Mouse (Mus musculus) cerebellum, postnatal 25 days (tissue): ENCODE measurements around the gene Zfp148.
"Not testable (repeated sequence)": the region's sequence is repeated elsewhere in the genome, so short reads cannot be mapped to it uniquely, and the experiment has no call there.

ENCODE experiments used
- DNase-seq, 2 experiments: peaks; one replicate each; pipeline ENCODE4 v3.0.0; 2021; ENCODE audit warnings: mixed read lengths in 2 of 2

The Zfp148 gene

DNA sequence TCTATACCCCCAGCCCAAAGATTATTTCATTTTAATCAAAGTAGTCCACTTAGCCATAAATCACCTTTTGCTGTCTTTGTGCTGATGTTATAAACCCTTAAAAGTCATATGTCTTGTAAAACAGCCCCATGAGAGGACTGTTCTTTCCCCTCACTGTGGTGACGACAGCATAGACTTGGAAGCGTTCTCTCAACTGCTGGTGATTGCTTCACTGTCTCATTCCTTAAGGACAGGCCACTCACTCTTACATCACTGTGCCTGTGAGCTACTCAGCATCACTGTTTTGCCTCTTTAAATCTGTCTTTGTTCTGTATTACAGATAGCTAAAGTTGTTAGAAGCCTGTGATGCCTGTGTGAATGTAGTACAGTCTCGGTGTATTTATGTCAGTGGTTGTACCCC is 80.8 kb downstream of the Zfp148 start:
- DNase-seq, result no peak

DNA sequence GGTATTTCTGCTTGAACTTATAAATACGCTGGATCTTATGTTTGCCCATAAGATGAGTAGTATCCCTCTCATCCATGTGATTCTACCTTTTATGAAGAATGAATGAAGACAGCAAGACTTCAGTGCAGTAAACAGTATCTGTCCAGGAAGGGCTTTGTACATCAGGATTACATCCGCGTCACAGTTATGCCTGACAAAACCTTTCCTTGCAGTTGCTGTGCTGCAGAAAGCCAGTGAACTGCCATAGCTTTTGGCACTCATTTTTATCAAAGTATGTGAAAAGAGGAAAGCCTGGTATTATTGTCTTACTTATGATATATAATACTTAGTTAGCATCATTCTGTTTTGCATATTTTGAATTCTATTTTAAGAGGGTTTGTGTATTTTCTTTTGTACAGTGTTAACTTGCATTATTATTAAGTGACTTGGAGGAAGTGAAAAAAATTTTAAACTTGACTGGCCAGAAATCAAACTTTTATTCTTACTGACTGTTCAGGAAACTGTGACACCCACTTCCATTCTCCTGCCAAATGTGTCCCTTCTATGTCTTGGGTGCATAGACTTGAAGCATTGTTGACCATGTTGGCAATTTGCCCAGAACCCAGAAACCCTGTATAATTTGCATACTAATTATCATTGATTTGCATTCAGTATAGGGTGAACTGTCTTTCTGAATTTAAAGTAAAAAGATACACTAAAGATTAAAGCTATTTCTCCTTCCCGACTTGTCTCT is 84.0 kb downstream of the Zfp148 start:
- no peak for DNase-seq

DNA sequence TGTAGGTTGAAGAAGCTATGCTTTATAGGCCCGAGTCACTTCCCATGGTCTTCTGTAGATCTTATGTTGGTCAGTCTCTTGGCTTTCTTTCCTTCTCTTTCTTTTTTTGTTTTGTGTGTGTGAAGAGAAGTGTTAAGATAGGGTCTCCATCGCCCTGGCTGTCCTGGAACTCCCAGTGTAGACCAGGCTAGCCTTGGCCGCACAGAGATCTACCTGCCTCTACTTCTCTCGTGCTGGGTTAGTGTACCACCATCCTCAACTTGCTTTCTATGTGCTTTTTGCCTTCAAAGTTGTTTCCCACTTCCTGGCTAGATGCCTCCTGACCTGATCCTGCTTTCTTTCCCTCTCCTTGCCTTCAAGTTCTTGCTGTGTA is 84.6 kb downstream of the Zfp148 start:
- DNase-seq, result no peak

DNA sequence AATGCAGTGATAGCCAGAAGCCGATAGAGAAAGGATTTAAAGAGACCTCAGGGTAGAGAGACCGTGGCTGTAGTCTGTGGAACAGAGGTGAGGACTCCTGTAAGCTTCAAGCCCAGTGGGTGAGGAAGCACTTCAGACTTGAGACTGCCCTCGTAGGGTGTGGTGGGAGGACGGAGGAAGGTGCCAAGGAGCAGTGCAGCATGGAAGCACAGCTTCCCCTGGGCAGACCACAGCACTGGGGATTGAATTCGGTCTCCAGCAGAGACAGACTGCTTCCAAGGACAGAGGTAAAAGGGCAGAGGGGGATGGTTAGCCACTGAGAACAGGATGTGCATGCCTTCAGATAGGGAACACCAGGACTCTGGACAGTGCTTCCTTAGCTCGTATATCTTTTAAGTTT is 86.8 kb downstream of the Zfp148 start:
- no peak for DNase-seq

DNA sequence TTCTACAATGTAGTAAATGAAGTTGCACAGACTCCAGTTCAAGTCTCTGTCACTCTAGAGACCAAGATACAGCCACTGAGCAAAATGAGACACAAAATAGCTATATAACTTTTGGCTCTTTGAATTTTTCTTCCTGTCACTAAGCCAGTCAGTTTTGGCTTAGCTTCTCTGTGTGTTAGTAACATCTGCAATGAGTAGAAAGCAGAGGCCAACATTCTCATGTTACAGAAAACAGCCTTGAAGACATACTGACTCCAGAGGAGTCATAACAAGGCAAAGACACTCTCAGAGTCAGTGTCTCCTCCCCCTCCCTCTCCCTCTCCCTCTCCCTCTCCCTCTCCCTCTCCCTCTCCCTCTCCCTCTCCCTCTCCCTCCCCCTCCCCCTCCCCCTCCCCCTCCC is 89.3 kb downstream of the Zfp148 start:
- DNase-seq, result no peak

DNA sequence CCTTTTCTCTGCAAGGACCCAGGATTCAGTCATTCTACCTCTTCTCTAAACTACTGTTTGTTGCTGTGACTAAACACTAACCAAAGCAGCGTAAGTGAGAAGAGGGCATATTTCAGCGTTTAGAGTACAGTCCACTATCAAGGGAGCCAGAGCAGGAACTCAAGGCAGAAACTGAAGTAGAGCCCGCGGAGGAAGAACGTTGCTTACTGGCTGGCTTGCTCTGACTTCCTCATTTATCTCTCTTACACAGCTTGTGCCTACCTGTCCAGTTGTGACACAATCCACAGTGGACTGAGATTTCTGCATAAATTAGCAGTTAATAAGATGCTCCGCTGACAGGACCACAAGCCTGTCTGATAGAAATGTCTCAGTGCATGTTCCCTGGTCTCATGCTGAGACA is 93.7 kb downstream of the Zfp148 start:
- no peak for DNase-seq

DNA sequence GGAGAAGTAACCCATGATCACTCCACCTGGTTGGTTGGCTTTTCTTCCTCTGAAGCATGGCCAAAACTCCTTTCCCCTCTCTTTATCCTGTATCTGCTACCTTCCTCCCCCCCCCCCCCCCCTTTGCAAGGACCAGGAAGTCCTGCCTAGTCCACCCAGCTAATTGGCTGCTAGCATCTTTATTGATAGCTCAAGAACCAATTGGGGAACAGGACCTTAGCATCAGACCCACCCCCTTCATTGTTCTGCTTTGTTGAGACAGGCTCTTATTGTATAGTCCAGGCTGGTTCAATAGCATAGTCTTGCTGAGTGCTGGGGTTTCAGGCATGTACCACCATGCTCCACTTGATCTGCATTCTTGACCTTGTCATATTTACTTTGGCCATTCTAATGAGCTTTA is 99.3 kb downstream of the Zfp148 start:
- DNase-seq, result no peak

DNA sequence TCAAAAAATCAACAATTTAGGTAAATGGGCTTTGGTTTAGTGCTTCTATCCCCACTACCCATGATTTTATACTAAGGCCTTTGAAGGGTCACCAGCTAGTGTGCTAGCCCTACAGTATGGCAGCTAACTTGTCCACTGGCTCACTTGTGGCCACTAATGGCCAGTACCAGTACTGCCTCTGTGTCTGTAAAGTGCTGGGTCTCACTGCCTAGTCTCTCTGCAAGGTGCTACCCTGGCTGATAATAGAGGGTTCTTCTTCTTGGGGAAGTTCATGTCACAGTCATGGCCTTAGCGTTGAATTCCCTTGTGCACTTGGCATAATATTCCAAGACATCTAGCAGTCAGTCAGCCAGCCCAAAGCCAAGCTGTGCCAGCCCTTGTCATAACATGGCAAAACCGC is 100.5 kb downstream of the Zfp148 start:
- DNase-seq, result peak; percentile 38 to 68

DNA sequence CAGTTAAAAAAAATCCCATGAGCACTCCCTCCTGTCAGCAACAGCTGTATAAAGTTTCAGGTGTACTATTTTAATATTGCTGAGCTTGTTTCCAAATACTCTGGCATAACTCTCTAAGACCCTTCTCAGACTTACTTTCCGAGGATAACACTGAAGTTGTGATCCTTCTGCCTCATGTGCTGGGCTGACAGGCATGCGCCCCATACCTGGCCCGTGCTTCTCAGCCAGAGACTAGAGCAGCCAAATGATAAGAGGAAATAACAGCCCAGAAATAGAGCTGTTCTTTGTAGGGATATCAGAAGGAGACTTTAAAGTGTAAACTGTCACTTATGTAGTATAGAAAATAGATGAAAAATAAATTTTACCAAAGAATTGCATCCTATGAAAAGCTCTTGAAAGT is 101.7 kb downstream of the Zfp148 start:
- no peak for DNase-seq

DNA sequence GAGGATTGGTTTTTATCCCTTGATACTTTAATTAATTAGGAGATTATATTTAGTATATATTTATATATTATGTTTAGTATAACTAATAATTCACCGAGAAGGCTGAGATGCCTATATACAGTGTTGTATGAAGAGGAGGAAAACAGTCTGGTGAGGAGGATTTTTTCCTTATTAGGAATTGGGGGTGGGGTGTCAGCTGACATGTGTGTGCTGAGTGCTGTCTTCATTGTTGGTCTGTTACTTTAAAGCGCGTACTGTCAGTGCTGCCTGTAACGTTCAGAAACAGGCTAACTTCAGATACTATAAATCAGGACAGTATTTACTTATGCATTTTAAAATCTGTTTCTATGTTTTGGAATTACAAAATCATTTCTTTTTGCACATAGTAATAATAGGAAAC is 107.1 kb downstream of the Zfp148 start:
- DNase-seq, result no peak

DNA sequence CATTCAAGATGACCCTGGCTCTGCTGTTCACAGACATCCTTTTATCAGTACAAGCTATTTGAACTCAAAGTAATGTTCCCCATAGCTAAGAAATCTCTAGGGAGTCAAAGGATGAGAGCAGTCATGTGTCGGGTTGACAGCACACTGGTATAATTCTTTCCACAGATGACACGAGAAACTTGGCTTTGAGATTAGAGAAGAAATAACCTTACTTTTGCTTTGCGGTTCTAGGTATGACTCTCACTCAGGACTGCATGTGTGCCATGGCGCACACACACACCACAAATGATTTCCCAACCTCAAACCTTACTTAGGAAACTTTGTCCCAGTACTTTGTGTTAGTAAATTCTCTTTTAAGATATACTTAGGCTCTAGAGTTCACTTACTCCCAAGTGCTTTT is 113.7 kb downstream of the Zfp148 start:
- no peak for DNase-seq

DNA sequence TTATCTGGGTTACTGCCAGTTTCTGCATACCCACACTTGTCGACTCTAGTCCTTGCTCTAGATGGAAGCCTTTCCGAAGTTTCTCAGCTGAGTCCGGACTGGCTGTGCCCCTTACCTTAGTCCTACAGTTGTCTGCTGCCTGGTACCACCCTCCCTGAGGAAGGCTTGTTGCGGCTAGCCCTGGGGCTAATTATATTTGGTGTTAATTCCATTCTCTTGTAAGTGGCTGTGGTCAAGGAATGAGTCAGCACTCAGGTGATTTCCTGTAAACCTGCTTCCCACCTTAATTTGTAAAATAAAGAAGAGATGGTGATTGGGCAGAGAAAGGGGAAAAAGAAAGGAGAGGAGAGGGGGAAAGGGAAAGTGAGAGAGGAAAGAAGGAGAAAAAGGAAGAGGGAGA is 127.4 kb downstream of the Zfp148 start:
- DNase-seq, result no peak

DNA sequence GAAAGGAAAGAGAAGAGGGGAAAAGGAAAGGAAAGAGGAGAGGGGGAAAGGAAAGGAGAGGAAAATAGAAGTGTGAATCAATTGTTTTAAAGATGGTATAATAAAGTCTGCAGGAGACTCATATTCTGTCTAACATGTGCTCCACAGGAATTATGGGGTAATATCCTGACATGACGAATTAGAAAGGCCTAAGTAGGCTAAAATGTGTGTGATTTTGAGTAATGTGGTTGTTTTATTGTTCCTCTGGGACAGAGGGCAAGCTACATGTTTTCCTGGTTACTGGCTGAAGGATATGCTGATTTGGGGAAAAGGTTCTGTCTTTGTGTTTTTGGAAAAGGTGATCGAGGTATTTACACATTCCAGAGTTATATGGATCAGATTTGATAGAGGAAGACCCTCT is 128.6 kb downstream of the Zfp148 start:
- DNase-seq, result not testable (repeated sequence)

DNA sequence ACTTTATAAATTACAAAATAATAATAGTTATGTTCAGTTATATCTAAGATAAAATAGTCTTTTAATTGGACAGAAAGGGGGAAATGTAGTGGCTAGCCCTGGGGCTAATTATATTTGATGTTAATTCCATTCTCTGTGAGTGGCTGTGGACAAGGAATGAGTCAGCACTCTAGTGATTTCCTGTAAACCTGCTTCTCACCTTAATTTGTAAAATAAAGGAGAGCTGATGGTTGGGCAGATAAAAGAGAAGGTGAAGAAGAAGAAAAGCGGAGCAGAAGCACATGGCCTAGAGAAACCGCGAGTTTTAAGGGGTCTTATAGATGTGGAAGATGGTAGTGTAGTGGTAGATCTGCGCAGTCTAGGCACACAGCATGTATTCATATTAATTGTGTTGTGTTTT is 130.2 kb downstream of the Zfp148 start:
- not testable (repeated sequence) for DNase-seq

DNA sequence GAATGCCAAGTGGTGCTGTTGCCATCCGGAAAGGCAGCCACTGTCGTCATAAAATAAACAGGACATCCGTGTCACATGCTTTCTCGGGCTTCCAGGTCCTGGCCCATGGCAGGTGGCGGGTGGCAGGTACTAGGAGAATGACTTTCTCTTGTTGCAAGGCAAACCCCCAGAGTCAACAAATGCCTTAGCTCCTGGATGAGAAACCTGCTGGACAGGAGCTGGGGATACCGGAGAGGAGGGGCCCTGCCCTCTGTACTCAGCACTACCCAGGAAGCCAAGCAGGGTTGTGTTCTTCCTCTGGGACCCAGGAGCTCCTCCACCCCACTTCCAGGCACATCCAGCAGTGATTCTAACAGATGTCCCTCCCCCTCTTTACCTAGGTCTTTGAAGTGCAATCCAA is 131.9 kb downstream of the Zfp148 start:
- no peak for DNase-seq

DNA sequence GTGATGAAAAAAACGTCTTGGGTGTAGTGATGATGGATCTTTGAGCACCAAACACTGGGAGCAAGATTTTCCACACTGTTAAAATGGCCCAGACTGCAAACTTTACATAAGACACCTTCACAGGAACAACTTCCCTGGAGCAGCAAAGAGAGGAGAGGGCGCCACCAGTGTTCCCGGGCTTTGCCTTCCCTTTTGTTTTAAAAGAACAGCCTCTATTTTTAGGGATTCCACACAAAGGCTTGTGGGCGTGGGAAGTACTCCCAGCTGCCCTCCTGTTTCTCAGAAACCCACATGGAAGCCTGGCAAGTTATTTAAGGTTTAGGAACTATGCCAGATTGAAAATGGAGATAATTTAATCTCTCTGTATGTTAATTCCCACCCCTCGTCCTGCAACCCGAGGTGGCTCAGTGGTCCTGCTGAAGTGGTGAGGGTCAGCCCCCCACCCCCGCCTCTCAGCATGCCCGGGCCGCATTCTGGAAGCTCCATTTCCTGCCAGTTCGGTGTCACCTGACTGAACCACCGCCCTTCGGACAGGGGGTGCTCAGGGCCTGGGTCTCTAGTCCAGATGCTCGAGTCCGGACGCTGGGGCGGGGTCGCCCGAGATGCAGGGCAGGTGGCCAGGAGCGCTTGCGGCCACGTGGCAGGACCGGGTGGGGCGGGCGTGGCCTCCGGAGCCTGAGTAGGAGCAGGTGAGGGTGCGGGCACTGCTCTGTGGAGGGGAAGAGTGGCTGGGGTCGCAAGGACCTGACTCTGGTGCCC is 136.3 kb downstream of the Zfp148 start, which contains the start of gene Slc12a8:
Slc12a8 (plus strand) TSS at position 522 of the 759 bp plus-strand sequence.
- DNase-seq, result peak; percentile 60 to 72

DNA sequence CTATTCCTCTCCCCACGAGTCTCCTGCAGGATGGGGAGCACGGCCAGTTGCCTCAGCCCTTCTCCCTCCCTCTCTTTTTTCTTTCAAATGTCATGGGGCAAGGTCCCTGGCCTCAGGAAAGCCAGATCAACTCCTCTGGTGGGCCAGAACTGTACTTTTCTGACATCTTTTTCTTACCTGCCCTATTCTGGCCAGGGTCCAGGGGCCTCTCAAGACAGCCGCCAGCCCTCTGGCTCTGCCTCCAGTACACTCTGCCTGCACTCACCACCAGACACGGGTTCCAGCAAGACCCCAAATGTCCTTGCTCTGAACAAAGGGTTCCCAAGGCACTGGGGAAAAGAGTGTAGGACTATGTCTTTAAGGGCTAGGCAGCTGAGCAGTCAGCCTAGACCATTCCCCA is 137.0 kb downstream of the Zfp148 start:
- DNase-seq, result peak; percentile 52 to 59

DNA sequence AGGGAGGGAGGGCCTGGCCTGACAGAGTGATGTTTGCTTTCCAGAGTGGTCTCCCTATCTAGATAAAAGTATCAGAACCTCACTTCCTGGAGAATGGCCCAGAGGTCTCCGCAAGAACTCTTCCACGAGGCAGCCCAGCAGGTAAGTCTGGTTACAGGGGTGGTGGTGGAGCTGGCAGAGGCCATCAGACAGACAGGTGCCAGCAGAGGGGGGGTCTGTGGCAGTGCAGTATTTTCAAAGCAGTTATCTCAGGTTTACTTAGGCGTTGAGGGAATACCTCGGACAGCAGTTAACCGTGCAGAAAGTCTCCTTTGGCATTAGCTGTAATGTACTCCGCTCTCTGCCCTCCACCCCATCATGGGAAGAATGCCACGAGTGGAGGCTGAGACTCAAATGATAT is 137.6 kb downstream of the Zfp148 start:
- peak in 1 of 2 experiments; percentile 19 for DNase-seq

DNA sequence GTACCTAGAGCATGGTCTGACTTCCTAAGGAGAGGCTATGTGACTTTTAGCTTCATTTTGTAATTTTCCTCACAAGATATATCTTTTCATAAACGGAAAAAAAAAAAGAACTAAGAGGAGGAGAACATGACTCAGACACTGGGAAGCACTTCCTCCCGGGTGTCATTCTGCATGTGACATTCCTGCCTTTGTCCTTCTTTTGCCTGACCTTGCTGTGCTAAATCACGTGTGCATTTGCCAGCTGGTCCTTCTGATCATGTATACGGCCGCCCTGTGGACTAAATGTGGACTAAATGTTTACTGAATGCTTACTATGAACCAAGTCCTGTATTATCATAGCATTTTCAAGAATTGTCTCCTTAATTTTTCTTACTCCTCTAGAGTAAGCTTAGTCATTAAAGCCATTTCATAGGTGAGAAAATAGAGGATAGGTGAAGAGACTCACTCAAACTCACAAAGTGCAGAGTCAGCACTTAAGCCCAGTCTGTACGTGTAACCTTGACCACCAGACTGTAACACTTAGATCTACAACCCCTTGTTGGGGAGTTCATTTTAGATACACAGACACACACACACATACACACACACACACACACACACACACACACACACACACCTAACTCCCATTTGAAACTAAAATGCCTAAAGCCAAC is 139.4 kb downstream of the Zfp148 start:
- peak; percentile 23 to 53 for DNase-seq

DNA sequence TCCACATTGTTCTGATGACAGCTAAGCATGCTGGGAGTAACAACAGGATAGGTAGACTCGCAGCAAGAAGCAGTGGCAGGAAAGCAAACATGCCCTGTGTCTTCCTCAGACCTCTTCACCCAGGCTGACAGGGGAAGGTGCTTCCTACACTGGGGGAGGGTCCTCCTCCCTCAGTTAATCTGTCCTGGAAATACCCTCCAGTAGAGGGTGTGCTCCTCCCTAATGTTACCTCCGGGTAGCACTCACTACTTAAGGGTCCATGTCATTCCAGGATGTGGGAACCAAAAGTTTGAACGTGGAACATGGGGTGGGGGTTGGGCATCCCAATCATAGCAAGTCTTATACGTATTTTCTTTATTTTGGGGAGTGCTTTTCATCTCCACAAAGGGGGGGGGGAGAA is 141.9 kb downstream of the Zfp148 start:
- no peak for DNase-seq

DNA sequence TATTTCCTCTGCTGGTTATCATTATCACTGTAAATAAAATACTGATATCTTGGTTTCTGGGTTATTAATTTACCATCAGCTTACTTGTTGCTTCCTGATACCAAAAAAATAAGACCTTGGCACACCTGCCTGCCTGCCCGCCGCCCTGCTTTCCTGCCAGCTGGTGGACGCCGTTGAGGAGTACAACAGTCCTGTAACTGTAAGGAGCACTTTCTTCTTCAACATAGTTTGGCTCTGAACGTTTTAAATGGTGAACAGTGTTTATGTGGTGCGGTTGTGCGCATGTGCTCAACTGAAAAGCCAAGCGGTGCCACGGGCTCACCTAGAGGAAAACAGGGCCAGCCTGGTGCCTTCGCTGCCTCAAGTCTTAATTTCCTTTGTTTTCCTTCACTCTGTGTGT is 142.9 kb downstream of the Zfp148 start:
- no peak for DNase-seq

DNA sequence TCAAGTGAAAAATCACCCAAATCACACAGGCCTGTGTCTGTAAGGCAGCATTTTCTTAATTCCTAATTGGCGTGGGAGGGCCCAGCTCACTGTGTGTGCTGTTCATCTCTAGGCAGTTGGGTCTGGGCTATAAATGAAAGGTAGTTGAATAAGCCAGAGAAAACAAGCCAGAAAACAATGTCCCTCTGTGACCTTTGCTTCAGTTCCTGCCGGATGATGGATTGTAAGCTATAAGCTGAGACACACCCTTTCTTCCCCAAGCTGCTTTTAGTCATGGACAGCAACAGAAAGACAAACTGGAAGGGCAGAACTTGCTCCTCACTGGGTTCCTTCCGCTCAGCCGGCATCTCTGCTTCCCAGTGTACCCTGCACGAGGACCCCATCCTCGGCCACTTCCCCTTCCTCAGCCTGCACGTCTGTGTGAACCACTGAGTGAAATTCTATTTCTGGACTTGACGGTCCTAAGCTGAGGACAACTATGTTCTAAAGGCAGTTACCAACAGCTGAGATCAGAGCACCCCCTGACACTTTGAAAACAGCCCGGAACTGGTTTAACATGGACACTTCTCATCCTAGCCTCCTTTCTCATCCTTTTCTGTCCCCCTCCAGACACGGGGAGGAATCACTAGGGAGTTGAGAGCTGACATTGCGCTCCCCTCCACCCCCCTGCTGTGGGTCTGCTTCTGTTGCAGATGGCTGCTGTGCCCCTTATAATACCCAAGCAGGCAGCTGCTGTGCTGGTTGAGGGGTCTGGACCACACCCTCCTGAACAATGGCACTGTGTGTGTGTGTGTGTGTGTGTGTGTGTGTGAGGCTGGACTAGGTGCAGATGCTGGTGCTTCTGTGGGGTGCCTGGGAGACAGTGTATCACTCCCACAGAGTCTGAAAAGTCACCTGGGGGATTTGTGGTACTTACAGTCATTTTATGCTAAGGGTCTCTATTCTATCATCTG is 149.1 kb downstream of the Zfp148 start:
- DNase-seq, result no peak

DNA sequence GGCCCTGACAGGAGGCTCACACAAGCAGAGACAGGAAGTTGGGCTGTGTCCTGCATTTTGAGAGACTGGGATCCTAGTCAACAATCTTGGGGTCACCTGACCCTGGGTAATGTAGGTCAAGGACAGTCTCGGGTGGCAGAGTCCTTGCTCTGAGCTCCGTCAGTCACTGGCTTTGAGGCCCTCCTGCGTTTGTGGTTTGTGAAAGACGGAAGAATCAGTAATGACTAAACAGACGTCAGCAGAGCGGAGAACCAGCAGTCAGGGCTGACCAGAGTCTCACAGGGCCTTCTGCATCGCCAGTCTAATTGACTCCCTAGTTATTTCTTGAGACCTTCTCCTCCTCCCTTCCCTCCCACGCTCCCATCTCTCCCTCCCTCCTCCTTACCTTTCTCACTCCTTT is 150.5 kb downstream of the Zfp148 start:
- no peak for DNase-seq
